Mouse (Mus musculus) midbrain, postnatal 0 days (tissue): ENCODE data around the gene Slc44a5. TPM values are rescaled to one million over a fixed set of nuclear protein-coding genes. Genes with fewer than 3 reads are reported as not detected.
A peak's percentile ranks its signal among the peaks of the same experiment; 100 is the strongest.

Source experiments
- ATAC-seq: fragments of 200-750 bp; cut with Nextera tagmentation; 2 replicates; pipeline ENCODE4 v1.8.0; 2017; ENCODE audit warnings: moderate number of reproducible peaks, mild to moderate bottlenecking, moderate TSS enrichment, moderate library complexity; ENCODE audit not compliant: low FRiP score
- DNase-seq: peaks from one replicate; pipeline ENCODE4 v3.0.0-alpha.2; 2015; ENCODE audit warnings: low spot score
- H3K27ac ChIP-seq: fragments of 300-500 bp; sonication (generic); 2 replicates; pipeline ENCODE4 v1.5.1; 2014; ENCODE audit warnings: low read depth, mild to moderate bottlenecking, low read length, mixed read lengths
- H3K27me3 ChIP-seq: fragments of 300-500 bp; sonication (generic); 2 replicates; pipeline ENCODE4 v1.6.1; 2014; ENCODE audit warnings: low read length, control low read depth, mixed read lengths; ENCODE audit not compliant: insufficient read depth
- H3K36me3 ChIP-seq: fragments of 300-500 bp; sonication (generic); 2 replicates; pipeline ENCODE4 v1.6.1; 2014; ENCODE audit warnings: low read length, control low read depth, mixed read lengths; ENCODE audit not compliant: insufficient read depth
- H3K4me1 ChIP-seq: fragments of 300-500 bp; sonication (generic); 2 replicates; pipeline ENCODE4 v1.6.1; 2014; ENCODE audit warnings: mild to moderate bottlenecking, control low read depth, antibody characterized with exemption, low read length, mixed read lengths; ENCODE audit not compliant: insufficient read depth
- H3K4me2 ChIP-seq: fragments of 300-500 bp; sonication (generic); 2 replicates; pipeline ENCODE4 v1.6.1; 2014; ENCODE audit warnings: low read depth, mild to moderate bottlenecking, low read length, mixed read lengths; ENCODE audit not compliant: poor library complexity, severe bottlenecking
- H3K4me3 ChIP-seq: fragments of 300-500 bp; sonication (generic); 2 replicates; pipeline ENCODE4 v1.5.1; 2014; ENCODE audit warnings: low read depth, mild to moderate bottlenecking, low read length, moderate library complexity
- H3K9ac ChIP-seq: fragments of 300-500 bp; sonication (generic); replicated peaks from 2 replicates; pipeline ENCODE4 v1.6.1; 2014; ENCODE audit warnings: mild to moderate bottlenecking, low read length, moderate library complexity, mixed read lengths; ENCODE audit not compliant: poor library complexity, severe bottlenecking
- H3K9me3 ChIP-seq: fragments of 300-500 bp; sonication (generic); 2 replicates; pipeline ENCODE4 v1.6.1; 2016; ENCODE audit warnings: low read length, control low read depth
- CTCF ChIP-seq: IDR thresholded peaks from 2 replicates; pipeline ENCODE4 v1.5.1; 2016; ENCODE audit warnings: antibody characterized with exemption, mild to moderate bottlenecking
- WGBS: fragments of 180-500 bp; shearing (Covaris S2); extraction: QIAGEN DNeasy Blood & Tissue Kit; methylation state at CpG from one replicate; pipeline ENCODE4 v1.1.7; 2014; 5-methylcytosine and 5-hydroxymethylcytosine counted together
- polyA plus RNA-seq: library from polyadenylated mRNA; unstranded; fragments of >200 nt; fragmentation: Nextera tagmentation; extraction: Ambion mirVana; gene quantifications from 2 replicates; pipeline ENCODE4 v1.2.1, GENCODE M21; 2015
- total RNA-seq: library from RNA; depleted of rRNA; stranded (reverse); fragments of >200 nt; gene quantifications from 2 replicates; pipeline ENCODE4 v1.2.3, GENCODE M21; 2014

The Slc44a5 gene
- total and polyA plus RNA-seq, 2 experiments from 2014 or later, result 6.3 to 27.3 TPM

- H3K4me1 ChIP-seq, result no peaks in the 10 kb centered on the region
- H3K27me3 ChIP-seq, result no peaks in the 10 kb centered on the region
- no peak overlapping the region for H3K9ac ChIP-seq
- no peak for ATAC-seq
- no peak overlapping the region for H3K4me3 ChIP-seq
- no peak overlapping the region for H3K4me2 ChIP-seq
- DNase-seq, result no peak
- no peak for TF ChIP-seq CTCF
- 86% methylated on average over 9 of the region's 9 CpGs for WGBS
- no peaks in the 10 kb centered on the region for H3K36me3 ChIP-seq
- H3K9me3 ChIP-seq, result no peaks in the 10 kb centered on the region
- H3K27ac ChIP-seq, result no peak overlapping the region
Observed at GRCm38 (mm10) chr3:154101671-154102070, 128.4 kb downstream of the Slc44a5 start.

GRCm38 (mm10) chr3:154110528-154110927 lies 137.3 kb downstream of the Slc44a5 start:
- Histone ChIP-seq H3K4me2 (no peak overlapping the region), H3K27me3 (no peaks in the 10 kb centered on the region), H3K27ac (no peak overlapping the region), H3K4me3 (no peak overlapping the region), H3K9ac (no peak overlapping the region), H3K9me3 (no peaks in the 10 kb centered on the region), H3K4me1 (no peaks in the 10 kb centered on the region), H3K36me3 (no peaks in the 10 kb centered on the region)
- DNase-seq (no peak), ATAC-seq (no peak)
- no peak for TF ChIP-seq CTCF
- WGBS, result 82% methylated on average over 5 of the region's 5 CpGs

GRCm38 (mm10) chr3:154111221-154111620 lies 138.0 kb downstream of the Slc44a5 start:
- TF ChIP-seq CTCF, result no peak
- no peak for DNase-seq
- WGBS, result 61% methylated on average over 5 of the region's 5 CpGs
- Histone ChIP-seq H3K4me3 (no peak overlapping the region), H3K4me2 (no peak overlapping the region), H3K9me3 (no peaks in the 10 kb centered on the region), H3K9ac (no peak overlapping the region), H3K4me1 (no peaks in the 10 kb centered on the region), H3K27me3 (no peaks in the 10 kb centered on the region), H3K27ac (no peak overlapping the region), H3K36me3 (no peaks in the 10 kb centered on the region)
- no peak for ATAC-seq

- no peak overlapping the region for H3K9ac ChIP-seq
- no peak overlapping the region for H3K27ac ChIP-seq
- WGBS, result 64% methylated on average over 9 of the region's 9 CpGs
- TF ChIP-seq CTCF, result no peak
- no peak overlapping the region for H3K4me3 ChIP-seq
- ATAC-seq (no peak), DNase-seq (peak; percentile 38)
- no peaks in the 10 kb centered on the region for H3K9me3 ChIP-seq
- H3K4me1 ChIP-seq, result no peaks in the 10 kb centered on the region
- H3K36me3 ChIP-seq, result no peaks in the 10 kb centered on the region
- H3K4me2 ChIP-seq, result no peak overlapping the region
- H3K27me3 ChIP-seq, result no peaks in the 10 kb centered on the region
Observed at GRCm38 (mm10) chr3:154114991-154115390, 141.8 kb downstream of the Slc44a5 start.

- no peaks in the 10 kb centered on the region for H3K4me1 ChIP-seq
- ATAC-seq (no peak), DNase-seq (no peak)
- 93% methylated on average over 4 of the region's 4 CpGs for WGBS
- no peak overlapping the region for H3K9ac ChIP-seq
- H3K27ac ChIP-seq, result no peak overlapping the region
- H3K4me3 ChIP-seq, result no peak overlapping the region
- H3K36me3 ChIP-seq, result no peaks in the 10 kb centered on the region
- no peak overlapping the region for H3K4me2 ChIP-seq
- H3K27me3 ChIP-seq, result no peaks in the 10 kb centered on the region
- no peak for TF ChIP-seq CTCF
- no peaks in the 10 kb centered on the region for H3K9me3 ChIP-seq
Observed at GRCm38 (mm10) chr3:154115478-154115877, 142.2 kb downstream of the Slc44a5 start.

GRCm38 (mm10) chr3:154116000-154116399 lies 142.8 kb downstream of the Slc44a5 start:
- no peak for ATAC-seq
- no peaks in the 10 kb centered on the region for H3K36me3 ChIP-seq
- WGBS, result 66% methylated on average over 5 of the region's 5 CpGs

More at GRCm38 (mm10) chr3:154116000-154116399, 142.8 kb downstream of the Slc44a5 start:
- no peaks in the 10 kb centered on the region for H3K27me3 ChIP-seq
- no peak for TF ChIP-seq CTCF
- no peak overlapping the region for H3K4me2 ChIP-seq
- no peak overlapping the region for H3K4me3 ChIP-seq
- no peak overlapping the region for H3K9ac ChIP-seq
- H3K27ac ChIP-seq, result no peak overlapping the region
- H3K4me1 ChIP-seq, result no peaks in the 10 kb centered on the region
- DNase-seq, result peak; percentile 36
- H3K9me3 ChIP-seq, result no peaks in the 10 kb centered on the region
